Mouse (Mus musculus) brown adipose tissue, adult 24 weeks (tissue): ENCODE results near the gene Cachd1. TPM values are rescaled to one million over a fixed set of nuclear protein-coding genes. Genes with fewer than 3 reads are reported as not detected.

Experiments
- H3K27ac ChIP-seq: fragments of 200-500 bp; replicated peaks from 2 replicates; pipeline ENCODE4 v1.5.1; 2012; ENCODE audit warnings: low read depth, mild to moderate bottlenecking, low read length
- H3K4me1 ChIP-seq: fragments of 200-500 bp; 2 replicates; pipeline ENCODE4 v1.6.1; 2012; ENCODE audit warnings: low read length, mixed read lengths; ENCODE audit not compliant: control insufficient read depth, insufficient read depth, insufficient read length
- H3K4me3 ChIP-seq: fragments of 200-500 bp; 2 replicates; pipeline ENCODE4 v1.5.1; 2012; ENCODE audit warnings: low read depth, mild to moderate bottlenecking, low read length, moderate library complexity; ENCODE audit not compliant: insufficient read depth
- polyA plus RNA-seq: library from polyadenylated mRNA; stranded (reverse); fragments of >200 nt; gene quantifications from 2 replicates; pipeline ENCODE4 v1.2.4, GENCODE M21; 2012; ENCODE audit not compliant: missing spikeins, insufficient read depth, insufficient read length

Cachd1 gene
- polyA plus RNA-seq, 1 experiment: 1.8 TPM

- Histone ChIP-seq H3K4me1 (no peaks in the 10 kb centered on the region), H3K4me3 (no peak overlapping the region), H3K27ac (no peak overlapping the region)
These were observed 173.8 kb downstream of the Cachd1 start for GRCm38 (mm10) chr4:100950316-100950715.

- H3K4me3 ChIP-seq: no peak overlapping the region
- H3K4me1 ChIP-seq: no peaks in the 10 kb centered on the region
- no peak overlapping the region for H3K27ac ChIP-seq
These were observed 175.4 kb downstream of the Cachd1 start for GRCm38 (mm10) chr4:100951876-100952275.

- Histone ChIP-seq H3K4me3 (no peak overlapping the region), H3K27ac (no peak overlapping the region), H3K4me1 (no peaks in the 10 kb centered on the region)
These were observed 186.9 kb downstream of the Cachd1 start for GRCm38 (mm10) chr4:100963341-100963740.

- no peak overlapping the region for H3K27ac ChIP-seq
- no peak overlapping the region for H3K4me3 ChIP-seq
- H3K4me1 ChIP-seq: no peaks in the 10 kb centered on the region
These were observed 187.3 kb downstream of the Cachd1 start for GRCm38 (mm10) chr4:100963796-100964195.

GRCm38 (mm10) chr4:100967703-100968392, 191.4 kb downstream of the Cachd1 start:
- Histone ChIP-seq H3K27ac (no peak overlapping the region), H3K4me3 (no peak overlapping the region), H3K4me1 (no peaks in the 10 kb centered on the region)

GRCm38 (mm10) chr4:100973641-100974454, 197.4 kb downstream of the Cachd1 start:
- H3K27ac ChIP-seq: no peak overlapping the region
- no peak overlapping the region for H3K4me3 ChIP-seq
- no peaks in the 10 kb centered on the region for H3K4me1 ChIP-seq

- H3K4me3 ChIP-seq: no peak overlapping the region
- H3K4me1 ChIP-seq: no peaks in the 10 kb centered on the region
- H3K27ac ChIP-seq: no peak overlapping the region
These were observed 198.1 kb downstream of the Cachd1 start for GRCm38 (mm10) chr4:100974455-100975035.

- H3K27ac ChIP-seq: no peak overlapping the region
- no peaks in the 10 kb centered on the region for H3K4me1 ChIP-seq
- no peak overlapping the region for H3K4me3 ChIP-seq
These were observed 201.0 kb downstream of the Cachd1 start for GRCm38 (mm10) chr4:100977522-100977921.

GRCm38 (mm10) chr4:100987187-100987586, 210.7 kb downstream of the Cachd1 start:
- Histone ChIP-seq H3K4me1 (no peaks in the 10 kb centered on the region), H3K4me3 (no peak overlapping the region), H3K27ac (no peak overlapping the region)

GRCm38 (mm10) chr4:100988231-100988799, 211.8 kb downstream of the Cachd1 start:
- H3K27ac ChIP-seq: no peak overlapping the region
- H3K4me1 ChIP-seq: no peaks in the 10 kb centered on the region
- no peak overlapping the region for H3K4me3 ChIP-seq

GRCm38 (mm10) chr4:100990996-100991395, 214.5 kb downstream of the Cachd1 start:
- H3K4me3 ChIP-seq: no peak overlapping the region
- H3K4me1 ChIP-seq: no peaks in the 10 kb centered on the region
- no peak overlapping the region for H3K27ac ChIP-seq

- no peak overlapping the region for H3K27ac ChIP-seq
- no peak overlapping the region for H3K4me3 ChIP-seq
- no peaks in the 10 kb centered on the region for H3K4me1 ChIP-seq
These were observed 215.6 kb downstream of the Cachd1 start for GRCm38 (mm10) chr4:100992086-100992485.

- H3K27ac ChIP-seq: no peak overlapping the region
- H3K4me1 ChIP-seq: no peaks in the 10 kb centered on the region
- no peak overlapping the region for H3K4me3 ChIP-seq
These were observed 218.2 kb downstream of the Cachd1 start for GRCm38 (mm10) chr4:100994442-100995255.

- no peaks in the 10 kb centered on the region for H3K4me1 ChIP-seq
- no peak overlapping the region for H3K4me3 ChIP-seq
These were observed 219.1 kb downstream of the Cachd1 start for GRCm38 (mm10) chr4:100995617-100996016.

More at GRCm38 (mm10) chr4:100995617-100996016, 219.1 kb downstream of the Cachd1 start:
- no peak overlapping the region for H3K27ac ChIP-seq
